Mouse (Mus musculus): ENCODE measurements around the gene Pih1d2. TPM values are rescaled to one million over a fixed set of nuclear protein-coding genes. Genes with fewer than 3 reads are reported as not detected.

Pih1d2 gene
- polyA plus RNA-seq, 1 experiment, result 40.3 TPM

GRCm38 (mm10) chr9:50586955-50587354 is 30.2 kb upstream of the Pih1d2 start:
- TF ChIP-seq CTCF (IDR thresholded peaks at IDR 0.05; ENCODE audit: control insufficient read depth, insufficient read depth, insufficient replicate concordance, low read depth, low read length) (no peak), POLR2A (IDR thresholded peaks at IDR 0.05; ENCODE audit: control insufficient read depth, low read depth, low read length) (no peak)
- Histone ChIP-seq H3K27me3 (ENCODE audit: control insufficient read depth, insufficient read depth, low read length) (no peaks in the 10 kb centered on the region), H3K27ac (ENCODE audit: control insufficient read depth, insufficient read depth, low read depth, low read length) (no peak overlapping the region), H3K4me3 (ENCODE audit: control insufficient read depth, low read depth, low read length) (no peak overlapping the region), H3K4me1 (ENCODE audit: control insufficient read depth, insufficient read depth, low read length) (no peaks in the 10 kb centered on the region; the same call in 1 of the 2 replicates), H3K36me3 (ENCODE audit: control insufficient read depth, insufficient read depth, low read length) (no peaks in the 10 kb centered on the region)

DNA sequence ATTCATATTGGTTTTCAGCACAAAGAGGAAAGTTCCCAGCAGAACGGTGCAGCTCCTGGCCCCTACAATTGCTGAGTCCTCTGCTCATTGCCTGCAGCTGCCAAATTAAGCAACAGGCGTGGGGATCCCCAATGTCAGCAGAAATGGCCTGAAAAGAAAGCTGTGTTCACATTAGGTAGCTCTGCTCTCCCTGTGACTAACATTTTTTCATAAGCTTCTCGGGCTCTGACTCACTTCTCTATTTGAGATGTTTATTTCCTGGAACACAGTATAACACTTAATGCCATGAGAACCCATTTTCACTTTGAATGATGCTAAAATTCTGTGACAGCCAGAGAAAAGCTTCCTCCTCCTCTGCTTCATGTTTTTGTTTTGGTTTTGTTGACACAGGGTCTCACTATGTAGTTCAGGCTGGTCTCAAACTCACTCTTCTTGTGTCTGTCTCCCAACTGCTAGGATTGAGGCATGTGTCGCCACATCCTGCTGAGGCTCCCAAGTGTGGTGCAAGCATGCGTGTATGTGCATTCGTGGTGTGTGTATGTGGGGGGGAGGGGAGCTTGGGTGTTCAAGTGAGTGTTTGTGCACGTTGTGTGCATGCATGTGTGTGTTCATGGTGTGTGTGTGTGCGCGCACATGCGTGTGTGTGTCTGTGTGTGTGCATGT is 26.1 kb upstream of the Pih1d2 start:
- Histone ChIP-seq H3K36me3 (ENCODE audit: control insufficient read depth, insufficient read depth, low read length) (no peaks in the 10 kb centered on the region), H3K27me3 (ENCODE audit: control insufficient read depth, insufficient read depth, low read length) (no peaks in the 10 kb centered on the region), H3K4me3 (ENCODE audit: control insufficient read depth, low read depth, low read length) (no peak overlapping the region), H3K4me1 (ENCODE audit: control insufficient read depth, insufficient read depth, low read length) (no peaks in the 10 kb centered on the region), H3K27ac (ENCODE audit: control insufficient read depth, insufficient read depth, low read depth, low read length) (no peak overlapping the region)
- no peak for TF ChIP-seq CTCF (IDR thresholded peaks at IDR 0.05; ENCODE audit: control insufficient read depth, insufficient read depth, insufficient replicate concordance, low read depth, low read length)
- no peak for TF ChIP-seq POLR2A (IDR thresholded peaks at IDR 0.05; ENCODE audit: control insufficient read depth, low read depth, low read length)

- TF ChIP-seq CTCF (IDR thresholded peaks at IDR 0.05; ENCODE audit: control insufficient read depth, insufficient read depth, insufficient replicate concordance, low read depth, low read length) (no peak), POLR2A (IDR thresholded peaks at IDR 0.05; ENCODE audit: control insufficient read depth, low read depth, low read length) (no peak)
Observed at GRCm38 (mm10) chr9:50592955-50593354, 24.2 kb upstream of the Pih1d2 start.

DNA sequence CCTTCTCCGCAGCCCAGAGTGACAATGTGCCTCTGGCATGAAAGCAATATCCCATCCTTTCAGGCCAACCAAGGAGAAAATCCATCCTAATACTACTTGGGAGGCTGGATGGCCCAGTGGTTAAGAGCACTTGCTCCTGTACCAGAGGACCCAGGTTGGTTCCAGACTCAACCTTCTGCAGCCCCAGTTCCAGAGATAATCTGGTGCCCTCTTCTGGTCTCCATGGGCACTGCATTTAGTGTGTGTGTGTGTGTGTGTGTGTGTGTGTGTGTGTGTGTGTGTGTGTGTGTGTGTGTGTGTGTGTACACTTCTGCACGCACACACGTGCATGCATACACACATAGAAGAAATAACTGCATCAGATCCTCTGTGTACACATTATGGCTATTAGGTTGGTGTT is 23.6 kb upstream of the Pih1d2 start:
- Histone ChIP-seq H3K36me3 (ENCODE audit: control insufficient read depth, insufficient read depth, low read length) (peaks cover 2% of the 10 kb centered on the region; the same call in 1 of the 2 replicates), H3K27ac (ENCODE audit: control insufficient read depth, insufficient read depth, low read depth, low read length) (no peak overlapping the region), H3K4me3 (ENCODE audit: control insufficient read depth, low read depth, low read length) (no peak overlapping the region), H3K27me3 (ENCODE audit: control insufficient read depth, insufficient read depth, low read length) (no peaks in the 10 kb centered on the region), H3K4me1 (ENCODE audit: control insufficient read depth, insufficient read depth, low read length) (no peaks in the 10 kb centered on the region)
- no peak for TF ChIP-seq POLR2A (IDR thresholded peaks at IDR 0.05; ENCODE audit: control insufficient read depth, low read depth, low read length)
- peak; percentile 33; the same call in 1 of the 2 replicates for TF ChIP-seq CTCF (IDR thresholded peaks at IDR 0.05; ENCODE audit: control insufficient read depth, insufficient read depth, insufficient replicate concordance, low read depth, low read length)

More at GRCm38 (mm10) chr9:50592955-50593354, 24.2 kb upstream of the Pih1d2 start:
- peaks cover 2% of the 10 kb centered on the region; the same call in 1 of the 2 replicates for H3K36me3 ChIP-seq (ENCODE audit: control insufficient read depth, insufficient read depth, low read length)
- H3K4me1 ChIP-seq (ENCODE audit: control insufficient read depth, insufficient read depth, low read length), result no peaks in the 10 kb centered on the region
- no peaks in the 10 kb centered on the region for H3K27me3 ChIP-seq (ENCODE audit: control insufficient read depth, insufficient read depth, low read length)
- no peak overlapping the region for H3K4me3 ChIP-seq (ENCODE audit: control insufficient read depth, low read depth, low read length)
- no peak overlapping the region for H3K27ac ChIP-seq (ENCODE audit: control insufficient read depth, insufficient read depth, low read depth, low read length)

GRCm38 (mm10) chr9:50594794-50595417 is 22.2 kb upstream of the Pih1d2 start:
- H3K4me1 ChIP-seq (ENCODE audit: control insufficient read depth, insufficient read depth, low read length), result no peaks in the 10 kb centered on the region
- no peak overlapping the region for H3K27ac ChIP-seq (ENCODE audit: control insufficient read depth, insufficient read depth, low read depth, low read length)
- H3K4me3 ChIP-seq (ENCODE audit: control insufficient read depth, low read depth, low read length), result no peak overlapping the region
- H3K36me3 ChIP-seq (ENCODE audit: control insufficient read depth, insufficient read depth, low read length), result peaks cover 2% of the 10 kb centered on the region; the same call in 1 of the 2 replicates
- no peaks in the 10 kb centered on the region for H3K27me3 ChIP-seq (ENCODE audit: control insufficient read depth, insufficient read depth, low read length)
- TF ChIP-seq CTCF (IDR thresholded peaks at IDR 0.05; ENCODE audit: control insufficient read depth, insufficient read depth, insufficient replicate concordance, low read depth, low read length), result no peak
- TF ChIP-seq POLR2A (IDR thresholded peaks at IDR 0.05; ENCODE audit: control insufficient read depth, low read depth, low read length), result no peak

DNA sequence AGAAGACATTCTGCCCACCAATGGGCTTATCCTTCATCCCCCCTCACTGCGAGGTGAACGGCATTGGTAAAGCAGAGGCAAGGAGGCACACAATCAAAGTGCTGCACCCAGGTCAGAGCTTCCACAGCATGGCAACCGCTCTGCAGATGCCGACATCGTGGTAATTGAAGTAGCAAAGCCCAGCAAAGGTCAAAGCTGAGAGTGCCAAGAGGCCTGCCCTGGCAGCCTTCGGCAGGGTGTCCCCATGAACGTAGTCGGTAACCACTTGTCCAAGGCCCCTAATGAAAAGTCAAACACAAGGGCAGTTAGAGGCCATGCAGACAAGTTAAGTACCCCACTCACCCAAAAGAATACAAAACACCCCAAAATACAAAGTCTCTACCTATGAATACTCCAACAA is 20.1 kb upstream of the Pih1d2 start:
- peaks cover under 1% of the 10 kb centered on the region; the same call in 1 of the 2 replicates for H3K4me1 ChIP-seq (ENCODE audit: control insufficient read depth, insufficient read depth, low read length)
- peaks cover 2% of the 10 kb centered on the region for H3K36me3 ChIP-seq (ENCODE audit: control insufficient read depth, insufficient read depth, low read length)
- no peak for TF ChIP-seq POLR2A (IDR thresholded peaks at IDR 0.05; ENCODE audit: control insufficient read depth, low read depth, low read length)
- TF ChIP-seq CTCF (IDR thresholded peaks at IDR 0.05; ENCODE audit: control insufficient read depth, insufficient read depth, insufficient replicate concordance, low read depth, low read length), result no peak
- H3K27me3 ChIP-seq (ENCODE audit: control insufficient read depth, insufficient read depth, low read length), result no peaks in the 10 kb centered on the region
- H3K4me3 ChIP-seq (ENCODE audit: control insufficient read depth, low read depth, low read length), result no peak overlapping the region
- no peak overlapping the region for H3K27ac ChIP-seq (ENCODE audit: control insufficient read depth, insufficient read depth, low read depth, low read length)

DNA sequence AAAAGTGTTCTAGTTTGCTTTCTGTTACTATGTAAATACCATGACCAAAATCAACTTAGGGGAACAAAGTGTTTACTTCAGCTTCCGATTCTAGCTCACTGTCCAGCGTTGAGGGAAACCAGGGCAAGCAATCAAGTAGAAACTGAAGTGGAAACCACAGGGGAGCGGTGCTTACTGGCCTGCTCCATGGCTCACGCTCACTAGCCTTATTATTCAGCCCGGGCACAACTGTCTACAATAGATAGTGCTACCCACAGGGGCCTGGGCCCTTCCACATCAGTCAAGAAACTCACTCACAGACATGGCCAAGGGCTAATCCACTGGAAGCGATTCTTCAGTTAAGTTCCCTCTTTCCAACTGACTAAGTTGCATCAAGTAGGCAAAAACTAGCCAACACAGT is 15.6 kb upstream of the Pih1d2 start:
- H3K36me3 ChIP-seq (ENCODE audit: control insufficient read depth, insufficient read depth, low read length), result peaks cover 1% of the 10 kb centered on the region
- peaks cover 5% of the 10 kb centered on the region for H3K4me1 ChIP-seq (ENCODE audit: control insufficient read depth, insufficient read depth, low read length)
- no peaks in the 10 kb centered on the region for H3K27me3 ChIP-seq (ENCODE audit: control insufficient read depth, insufficient read depth, low read length)
- TF ChIP-seq CTCF (IDR thresholded peaks at IDR 0.05; ENCODE audit: control insufficient read depth, insufficient read depth, insufficient replicate concordance, low read depth, low read length) (no peak), POLR2A (IDR thresholded peaks at IDR 0.05; ENCODE audit: control insufficient read depth, low read depth, low read length) (no peak)
- H3K27ac ChIP-seq (ENCODE audit: control insufficient read depth, insufficient read depth, low read depth, low read length), result no peak overlapping the region
- no peak overlapping the region for H3K4me3 ChIP-seq (ENCODE audit: control insufficient read depth, low read depth, low read length)

Data from testis, adult 2 months (tissue).